Mouse (Mus musculus): ENCODE data around the gene Ildr1. TPM values are rescaled to one million over a fixed set of nuclear protein-coding genes. Genes with fewer than 3 reads are reported as not detected.

Ildr1 gene
- under 1 TPM in 2 of 4 experiments, not detected in 2; 0.17 to 0.20 TPM for total RNA-seq (2022)

GRCm38 (mm10) chr16:36693818-36694413 is at the start of gene Ildr1:
Gene Ildr1, plus strand, starts transcription at chr16:36693978.
- DNase-seq (ENCODE audit: low spot score in 2 of 2) = no peak

GRCm38 (mm10) chr16:36645124-36645523 is 48.7 kb upstream of the Ildr1 start:
- no peak for DNase-seq (ENCODE audit: low spot score in 2 of 2)

- no peak for DNase-seq (ENCODE audit: low spot score in 2 of 2)
These were observed 44.5 kb upstream of the Ildr1 start for GRCm38 (mm10) chr16:36649304-36649703.

- no peak for DNase-seq (ENCODE audit: low spot score in 2 of 2)
These were observed 43.3 kb upstream of the Ildr1 start for GRCm38 (mm10) chr16:36650511-36650910.

GRCm38 (mm10) chr16:36651174-36651766 is 42.5 kb upstream of the Ildr1 start:
- DNase-seq (ENCODE audit: low spot score in 2 of 2) = no peak

GRCm38 (mm10) chr16:36655199-36655598 is 38.6 kb upstream of the Ildr1 start:
- DNase-seq (ENCODE audit: low spot score in 2 of 2) = no peak

GRCm38 (mm10) chr16:36655910-36656309 is 37.9 kb upstream of the Ildr1 start:
- DNase-seq (ENCODE audit: low spot score in 2 of 2) = no peak

GRCm38 (mm10) chr16:36661330-36661729 is 32.4 kb upstream of the Ildr1 start:
- no peak for DNase-seq (ENCODE audit: low spot score in 2 of 2)

- DNase-seq (ENCODE audit: low spot score in 2 of 2) = no peak
These were observed 30.3 kb upstream of the Ildr1 start for GRCm38 (mm10) chr16:36663484-36663883.

GRCm38 (mm10) chr16:36665782-36666181 is 28.0 kb upstream of the Ildr1 start, which contains the start of gene Cd86:
Gene Cd86, minus strand, starts transcription at chr16:36666081.
- no peak for DNase-seq (ENCODE audit: low spot score in 2 of 2)

- no peak for DNase-seq (ENCODE audit: low spot score in 2 of 2)
These were observed 27.2 kb upstream of the Ildr1 start for GRCm38 (mm10) chr16:36666448-36667017.

- DNase-seq (ENCODE audit: low spot score in 2 of 2) = no peak
These were observed 23.2 kb upstream of the Ildr1 start for GRCm38 (mm10) chr16:36670590-36670989.

- DNase-seq (ENCODE audit: low spot score in 2 of 2) = no peak
These were observed 20.6 kb upstream of the Ildr1 start for GRCm38 (mm10) chr16:36673196-36673595.

- DNase-seq (ENCODE audit: low spot score in 2 of 2) = no peak
These were observed 19.1 kb upstream of the Ildr1 start for GRCm38 (mm10) chr16:36674457-36675204.

- DNase-seq (ENCODE audit: low spot score in 2 of 2) = no peak
These were observed 18.5 kb upstream of the Ildr1 start for GRCm38 (mm10) chr16:36675304-36675703.

- no peak for DNase-seq (ENCODE audit: low spot score in 2 of 2)
These were observed 17.9 kb upstream of the Ildr1 start for GRCm38 (mm10) chr16:36675902-36676301.

- no peak for DNase-seq (ENCODE audit: low spot score in 2 of 2)
These were observed 11.9 kb upstream of the Ildr1 start for GRCm38 (mm10) chr16:36681829-36682228.

- DNase-seq (ENCODE audit: low spot score in 2 of 2) = no peak
These were observed 9.4 kb upstream of the Ildr1 start for GRCm38 (mm10) chr16:36684325-36684918.

- no peak for DNase-seq (ENCODE audit: low spot score in 2 of 2)
These were observed 5.7 kb upstream of the Ildr1 start for GRCm38 (mm10) chr16:36688076-36688475.

GRCm38 (mm10) chr16:36691484-36691883 is 2.3 kb upstream of the Ildr1 start:
- no peak for DNase-seq (ENCODE audit: low spot score in 2 of 2)

- DNase-seq (ENCODE audit: low spot score in 2 of 2) = no peak
These were observed 1.1 kb downstream of the Ildr1 start for GRCm38 (mm10) chr16:36694798-36695290.

- DNase-seq (ENCODE audit: low spot score in 2 of 2) = no peak
These were observed 3.6 kb downstream of the Ildr1 start for GRCm38 (mm10) chr16:36697331-36697730.

Measured in gastrocnemius, adult 8-10 months (tissue).